Mouse (Mus musculus) forebrain, embryonic 16.5 days (tissue): Measurements from ENCODE around the gene Efna5. TPM values are rescaled to one million over a fixed set of nuclear protein-coding genes. Genes with fewer than 3 reads are reported as not detected.
A peak's percentile ranks its signal among the peaks of the same experiment; 100 is the strongest.

Experiments used
- ATAC-seq: fragments of 200-750 bp; cut with Nextera tagmentation; 2 replicates; pipeline ENCODE4 v1.8.0; 2017; ENCODE audit warnings: mild to moderate bottlenecking, moderate library complexity
- H3K27ac ChIP-seq: fragments of 300-500 bp; sonication (generic); 2 replicates; pipeline ENCODE4 v1.5.1; 2014; ENCODE audit warnings: low read length, control low read depth
- H3K27me3 ChIP-seq: fragments of 300-500 bp; sonication (generic); replicated peaks from 2 replicates; pipeline ENCODE4 v1.6.1; 2014; ENCODE audit warnings: low read length; ENCODE audit not compliant: control insufficient read depth, insufficient read depth
- H3K36me3 ChIP-seq: fragments of 300-500 bp; sonication (generic); 2 replicates; pipeline ENCODE4 v1.6.1; 2014; ENCODE audit not compliant: control insufficient read depth, insufficient read depth
- H3K4me1 ChIP-seq: fragments of 300-500 bp; sonication (generic); replicated peaks from 2 replicates; pipeline ENCODE4 v1.6.1; 2014; ENCODE audit warnings: low read length; ENCODE audit not compliant: control insufficient read depth, insufficient read depth
- H3K4me2 ChIP-seq: fragments of 300-500 bp; sonication (generic); 2 replicates; pipeline ENCODE4 v1.6.1; 2014; ENCODE audit warnings: mild to moderate bottlenecking, low read length, control low read depth
- H3K4me3 ChIP-seq: fragments of 300-500 bp; sonication (generic); replicated peaks from 2 replicates; pipeline ENCODE4 v1.5.1; 2014; ENCODE audit warnings: mild to moderate bottlenecking, low read length, control low read depth
- H3K9ac ChIP-seq: fragments of 300-500 bp; sonication (generic); replicated peaks from 2 replicates; pipeline ENCODE4 v1.6.1; 2014; ENCODE audit warnings: low read depth, low read length, control low read depth
- H3K9me3 ChIP-seq: fragments of 300-500 bp; sonication (generic); 2 replicates; pipeline ENCODE4 v1.6.1; 2016; ENCODE audit warnings: low read length; ENCODE audit not compliant: control insufficient read depth
- WGBS: fragments of 180-500 bp; shearing (Covaris S2); extraction: QIAGEN DNeasy Blood & Tissue Kit; methylation state at CpG from one replicate; pipeline ENCODE4 v1.1.7; 2014; 5-methylcytosine and 5-hydroxymethylcytosine counted together
- polyA plus RNA-seq: library from polyadenylated mRNA; unstranded; fragments of >200 nt; fragmentation: Nextera tagmentation; extraction: Ambion mirVana; gene quantifications from 2 replicates; pipeline ENCODE4 v1.2.1, GENCODE M21; 2015

The Efna5 gene
- polyA plus RNA-seq, 1 experiment from 2014 or later: 22.4 TPM

GRCm38 (mm10) chr17:62844329-62844728 lies 36.8 kb downstream of the Efna5 start:
- WGBS: 32% methylated on average over 5 of the region's 5 CpGs
- H3K9me3 ChIP-seq: no peaks in the 10 kb centered on the region
- H3K4me1 ChIP-seq: no peaks in the 10 kb centered on the region
- H3K36me3 ChIP-seq: no peaks in the 10 kb centered on the region
- H3K9ac ChIP-seq: no peak overlapping the region
- no peak overlapping the region for H3K27ac ChIP-seq
- no peaks in the 10 kb centered on the region for H3K27me3 ChIP-seq
- no peak overlapping the region for H3K4me2 ChIP-seq
- 0 out of 2 replicates have a peak, but pooled peaks have one; percentile 57 for ATAC-seq
- H3K4me3 ChIP-seq: no peak overlapping the region

DNA sequence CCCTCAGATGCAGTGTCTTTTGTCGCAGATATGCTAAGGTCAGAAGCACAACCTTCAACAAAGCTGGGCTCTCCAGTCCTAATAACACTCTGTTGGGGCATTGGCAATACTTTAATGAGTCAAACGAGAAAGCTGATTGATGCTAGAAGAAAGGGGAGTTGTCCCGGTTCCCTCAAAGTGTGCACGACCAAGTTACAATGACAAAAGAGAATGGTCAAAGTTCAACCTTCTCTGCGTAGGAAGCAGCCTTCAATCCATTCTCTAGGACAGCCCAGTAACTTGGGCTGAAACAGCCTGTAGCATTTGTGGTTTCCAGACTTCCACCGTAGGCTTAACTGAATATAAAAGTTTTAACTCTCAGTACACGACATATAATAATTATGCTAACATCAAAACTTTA lies 43.8 kb downstream of the Efna5 start:
- WGBS: 34% methylated on average over 7 of the region's 7 CpGs
- H3K4me2 ChIP-seq: no peak overlapping the region
- 0 out of 2 replicates have a peak, but pooled peaks cover 2% of the 10 kb centered on the region for H3K4me1 ChIP-seq
- no peaks in the 10 kb centered on the region for H3K9me3 ChIP-seq
- H3K27ac ChIP-seq: no peak overlapping the region
- H3K9ac ChIP-seq: no peak overlapping the region
- ATAC-seq: no peak
- H3K36me3 ChIP-seq: no peaks in the 10 kb centered on the region
- H3K4me3 ChIP-seq: no peak overlapping the region
- H3K27me3 ChIP-seq: no peaks in the 10 kb centered on the region

GRCm38 (mm10) chr17:62836598-62837106 lies 44.5 kb downstream of the Efna5 start:
- WGBS: 89% methylated on average over 6 of the region's 6 CpGs
- H3K9me3 ChIP-seq: no peaks in the 10 kb centered on the region
- H3K27me3 ChIP-seq: no peaks in the 10 kb centered on the region
- H3K4me2 ChIP-seq: no peak overlapping the region
- H3K4me1 ChIP-seq: 0 out of 2 replicates have a peak, but pooled peaks cover 2% of the 10 kb centered on the region
- no peak overlapping the region for H3K27ac ChIP-seq
- H3K9ac ChIP-seq: no peak overlapping the region
- no peak overlapping the region for H3K4me3 ChIP-seq
- ATAC-seq: no peak
- no peaks in the 10 kb centered on the region for H3K36me3 ChIP-seq

DNA sequence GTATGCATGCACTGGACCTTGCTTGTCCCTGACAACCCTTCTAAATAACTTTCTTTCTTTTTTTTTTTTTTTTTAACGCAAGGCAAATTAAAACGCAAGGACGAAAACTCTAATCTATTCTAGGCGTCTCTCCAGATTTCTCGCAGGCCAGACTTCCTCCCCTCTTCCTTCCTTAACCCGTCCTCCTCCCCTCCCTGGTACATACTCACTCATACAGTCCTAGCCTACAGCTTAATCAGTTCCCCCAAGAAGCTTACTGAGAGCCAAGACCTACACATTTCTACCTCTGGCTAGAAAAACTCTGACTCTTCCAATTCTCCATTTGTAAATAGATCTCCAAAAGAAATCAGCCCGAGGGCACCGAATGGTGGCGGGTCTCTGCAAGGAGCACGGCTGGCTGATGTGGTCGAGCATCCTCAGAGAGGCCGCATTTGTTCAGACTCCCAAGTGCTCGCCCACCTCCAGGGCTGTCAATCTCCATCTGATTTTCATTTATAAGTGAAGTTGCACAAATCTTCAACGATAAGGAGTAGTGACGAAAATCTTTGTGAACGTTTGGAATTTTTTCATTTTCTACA lies 48.5 kb downstream of the Efna5 start:
- Histone ChIP-seq H3K9me3 (no peaks in the 10 kb centered on the region), H3K27ac (no peak overlapping the region), H3K27me3 (no peaks in the 10 kb centered on the region), H3K4me2 (no peak overlapping the region), H3K9ac (no peak overlapping the region), H3K4me3 (no peak overlapping the region), H3K36me3 (no peaks in the 10 kb centered on the region), H3K4me1 (peaks cover 5% of the 10 kb centered on the region; the same call in 1 of the 2 replicates)
- no peak for ATAC-seq
- 72% methylated on average over 16 of the region's 16 CpGs for WGBS

- WGBS: 68% methylated on average over 6 of the region's 6 CpGs
- no peak for ATAC-seq
- H3K27ac ChIP-seq: no peak overlapping the region
- no peak overlapping the region for H3K4me2 ChIP-seq
- H3K4me1 ChIP-seq: peaks cover 3% of the 10 kb centered on the region; the same call in 1 of the 2 replicates
- no peaks in the 10 kb centered on the region for H3K9me3 ChIP-seq
- no peaks in the 10 kb centered on the region for H3K27me3 ChIP-seq
- H3K36me3 ChIP-seq: no peaks in the 10 kb centered on the region
- H3K4me3 ChIP-seq: no peak overlapping the region
- H3K9ac ChIP-seq: no peak overlapping the region
Measured at GRCm38 (mm10) chr17:62827549-62827948, 53.6 kb downstream of the Efna5 start.

DNA sequence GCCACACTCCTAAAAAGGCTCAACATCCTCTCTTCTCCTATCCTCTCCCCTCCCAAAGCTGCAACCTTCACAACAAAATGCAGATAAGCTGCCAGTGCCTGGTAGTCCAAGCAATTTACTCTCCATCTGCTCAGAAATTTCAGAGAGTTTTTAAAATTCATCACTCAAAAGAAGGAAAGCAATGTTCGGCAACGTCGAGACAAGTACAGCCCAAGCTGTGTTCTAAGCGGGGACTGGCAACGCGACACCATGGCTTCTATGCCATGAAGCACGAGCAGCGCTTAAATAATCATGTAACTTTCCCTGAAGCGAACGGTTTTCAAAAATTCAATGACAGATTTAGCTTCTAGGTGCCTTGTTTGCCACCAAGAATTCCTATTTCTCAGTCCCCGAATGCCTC lies 59.9 kb downstream of the Efna5 start:
- 64% methylated on average over 11 of the region's 11 CpGs for WGBS
- H3K27ac ChIP-seq: no peak overlapping the region

GRCm38 (mm10) chr17:62819931-62820330 lies 61.2 kb downstream of the Efna5 start:
- Histone ChIP-seq H3K4me3 (no peak overlapping the region), H3K36me3 (no peaks in the 10 kb centered on the region), H3K9ac (no peak overlapping the region), H3K9me3 (no peaks in the 10 kb centered on the region), H3K27ac (no peak overlapping the region), H3K27me3 (no peaks in the 10 kb centered on the region), H3K4me1 (peaks cover 5% of the 10 kb centered on the region; the same call in 1 of the 2 replicates), H3K4me2 (no peak overlapping the region)
- ATAC-seq: no peak
- 88% methylated on average over 5 of the region's 5 CpGs for WGBS

More for the DNA sequence above, 59.9 kb downstream of the Efna5 start:
- Histone ChIP-seq H3K4me1 (peaks cover 5% of the 10 kb centered on the region; the same call in 1 of the 2 replicates), H3K27me3 (no peaks in the 10 kb centered on the region), H3K4me2 (no peak overlapping the region), H3K4me3 (no peak overlapping the region), H3K9ac (no peak overlapping the region), H3K36me3 (no peaks in the 10 kb centered on the region), H3K9me3 (no peaks in the 10 kb centered on the region)
- peak; percentile 64 for ATAC-seq

- Histone ChIP-seq H3K4me1 (peaks cover 5% of the 10 kb centered on the region; the same call in 1 of the 2 replicates), H3K36me3 (no peaks in the 10 kb centered on the region), H3K4me3 (no peak overlapping the region), H3K9me3 (no peaks in the 10 kb centered on the region), H3K27me3 (no peaks in the 10 kb centered on the region), H3K4me2 (0 out of 2 replicates have a peak overlapping the region, but pooled peaks have one; percentile 7), H3K27ac (no peak overlapping the region), H3K9ac (no peak overlapping the region)
- ATAC-seq: no peak
- WGBS: 19% methylated on average over 8 of the region's 8 CpGs
Measured at GRCm38 (mm10) chr17:62818821-62819220, 62.3 kb downstream of the Efna5 start.

GRCm38 (mm10) chr17:62818337-62818736 lies 62.8 kb downstream of the Efna5 start:
- Histone ChIP-seq H3K9me3 (no peaks in the 10 kb centered on the region), H3K27ac (no peak overlapping the region), H3K4me2 (no peak overlapping the region), H3K27me3 (no peaks in the 10 kb centered on the region), H3K4me1 (peaks cover 5% of the 10 kb centered on the region; the same call in 1 of the 2 replicates), H3K36me3 (no peaks in the 10 kb centered on the region), H3K4me3 (no peak overlapping the region), H3K9ac (no peak overlapping the region)
- WGBS: 56% methylated on average over 2 of the region's 2 CpGs
- ATAC-seq: no peak
